Mouse (Mus musculus) neural tube, embryonic 11.5 days (tissue): ENCODE measurements around the gene Riiad1. TPM values are rescaled to one million over a fixed set of nuclear protein-coding genes. Genes with fewer than 3 reads are reported as not detected.

Source experiments
- polyA plus RNA-seq: library from polyadenylated mRNA; unstranded; fragments of >200 nt; fragmentation: Nextera tagmentation; extraction: Ambion mirVana; gene quantifications from 2 replicates; pipeline ENCODE4 v1.2.1, GENCODE M21; 2014

Gene Riiad1
- polyA plus RNA-seq, 1 experiment from 2014 or later: 9.5 TPM

Other genes with a start within 250 kb of the Riiad1 start
- gene Gm4778, start 216.3 kb downstream of the Riiad1 start, polyA plus RNA-seq: not detected in 2 replicates
- 14.8 TPM in 2 replicates for gene Them4, start 170.3 kb downstream of the Riiad1 start, polyA plus RNA-seq
- 0.19 TPM in 1 of 2 replicates, not detected in the other for gene Them5, start 138.2 kb downstream of the Riiad1 start, polyA plus RNA-seq
- gene C2cd4d, start 117.9 kb downstream of the Riiad1 start, polyA plus RNA-seq: 1.4 and 1.6 TPM in 2 replicates
- gene Rorc, start 107.5 kb downstream of the Riiad1 start, polyA plus RNA-seq: 0.28 TPM in 1 of 2 replicates, not detected in the other
- 0.33 and 0.46 TPM in 2 replicates for gene Lingo4, start 81.8 kb downstream of the Riiad1 start, polyA plus RNA-seq
- 43.8 and 48.1 TPM in 2 replicates for gene Tdrkh, start 67.1 kb downstream of the Riiad1 start, polyA plus RNA-seq
- 64.7 and 68.3 TPM in 2 replicates for gene Mrpl9, start 37.0 kb downstream of the Riiad1 start, polyA plus RNA-seq
- gene Oaz3, start 36.4 kb downstream of the Riiad1 start, polyA plus RNA-seq: 0.23 and 0.41 TPM in 2 replicates
- 143 and 154 TPM in 2 replicates for gene Celf3, start 2.0 kb downstream of the Riiad1 start, polyA plus RNA-seq
- 36.4 and 39.9 TPM in 2 replicates for gene Snx27, start 102.4 kb upstream of the Riiad1 start, polyA plus RNA-seq
- not detected in 2 replicates for gene Gm10972, start 162.8 kb upstream of the Riiad1 start, polyA plus RNA-seq
- gene Tuft1, start 178.5 kb upstream of the Riiad1 start, polyA plus RNA-seq: 3.4 and 3.6 TPM in 2 replicates
- gene Selenbp2, start 213.2 kb upstream of the Riiad1 start, polyA plus RNA-seq: not detected in 2 replicates